Mouse (Mus musculus) c-Kit-positive CD71-negative TER-119-negative erythroid progenitor cells, embryonic 14.5 days (primary cell): ENCODE data around the gene Znrf4.
"Not testable (repeated sequence)": the region's sequence is repeated elsewhere in the genome, so short reads cannot be mapped to it uniquely, and the experiment has no call there.

Source experiments
- DNase-seq: peaks from one replicate; pipeline ENCODE4 v3.0.0-alpha.2; 2013; ENCODE audit warnings: low read depth

The Znrf4 gene

GRCm38 (mm10) chr17:56524943-56525342 lies 12.7 kb upstream of the Znrf4 start:
- no peak for DNase-seq

- DNase-seq = no peak
These were observed 10.5 kb upstream of the Znrf4 start for GRCm38 (mm10) chr17:56522744-56523143.

GRCm38 (mm10) chr17:56515690-56516410 lies 3.6 kb upstream of the Znrf4 start:
- DNase-seq = no peak

GRCm38 (mm10) chr17:56514916-56515315 lies 2.7 kb upstream of the Znrf4 start:
- DNase-seq = no peak

GRCm38 (mm10) chr17:56514330-56514729 lies 2.1 kb upstream of the Znrf4 start:
- DNase-seq = no peak

GRCm38 (mm10) chr17:56511707-56512090 lies 532 bp downstream of the Znrf4 start:
- no peak for DNase-seq

- no peak for DNase-seq
These were observed 1.1 kb downstream of the Znrf4 start for GRCm38 (mm10) chr17:56510970-56511706.

- DNase-seq = no peak
These were observed 1.7 kb downstream of the Znrf4 start for GRCm38 (mm10) chr17:56510473-56510969.

- DNase-seq = no peak
These were observed 2.3 kb downstream of the Znrf4 start for GRCm38 (mm10) chr17:56509707-56510472.

GRCm38 (mm10) chr17:56509021-56509640 lies 3.1 kb downstream of the Znrf4 start:
- DNase-seq = no peak

- peak; percentile 90 for DNase-seq
These were observed 4.8 kb downstream of the Znrf4 start for GRCm38 (mm10) chr17:56507161-56508068.

GRCm38 (mm10) chr17:56506417-56507065 lies 5.7 kb downstream of the Znrf4 start:
- DNase-seq = no peak

GRCm38 (mm10) chr17:56505401-56505800 lies 6.8 kb downstream of the Znrf4 start:
- no peak for DNase-seq

GRCm38 (mm10) chr17:56502526-56502925 lies 9.7 kb downstream of the Znrf4 start:
- no peak for DNase-seq

- not testable (repeated sequence) for DNase-seq
These were observed 10.4 kb downstream of the Znrf4 start for GRCm38 (mm10) chr17:56501635-56502400.

- no peak for DNase-seq
These were observed 13.0 kb downstream of the Znrf4 start for GRCm38 (mm10) chr17:56499229-56499628.

GRCm38 (mm10) chr17:56494480-56494879 lies 17.8 kb downstream of the Znrf4 start:
- DNase-seq = no peak

- DNase-seq = no peak
These were observed 18.4 kb downstream of the Znrf4 start for GRCm38 (mm10) chr17:56493841-56494240.

GRCm38 (mm10) chr17:56490438-56491152 lies 21.6 kb downstream of the Znrf4 start:
- no peak for DNase-seq
